Mouse (Mus musculus): ENCODE data around the gene P2ry14. TPM values are rescaled to one million over a fixed set of nuclear protein-coding genes. Genes with fewer than 3 reads are reported as not detected.

The P2ry14 gene
- polyA plus RNA-seq, 1 experiment from 2014 or later: 2.3 TPM

DNA sequence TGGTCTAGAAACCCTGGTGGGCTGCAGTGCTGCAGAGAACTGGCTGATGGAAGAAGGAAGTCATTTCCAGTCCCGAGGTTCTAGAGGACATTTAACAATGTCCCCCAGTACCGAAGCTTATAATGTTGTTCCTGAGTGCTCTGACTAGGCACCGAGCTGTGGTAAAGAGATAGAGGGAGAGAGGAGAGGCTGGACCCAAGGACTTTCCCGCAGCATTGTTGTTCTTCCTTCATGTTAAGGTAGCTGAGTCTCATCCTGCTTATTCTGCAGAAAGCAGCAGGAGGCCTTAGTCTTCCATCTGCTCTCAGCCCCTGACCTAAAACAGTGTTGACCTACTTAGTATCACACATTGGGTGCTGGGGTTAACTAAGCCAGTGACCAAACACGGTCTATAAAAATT is 23.5 kb upstream of the P2ry14 start:
- Histone ChIP-seq H3K4me3 (ENCODE audit: low read length) (no peak overlapping the region), H3K9me3 (ENCODE audit: control insufficient read depth, low read length) (no peaks in the 10 kb centered on the region), H3K9ac (ENCODE audit: low read depth, low read length) (no peak overlapping the region), H3K4me2 (replicated peaks; ENCODE audit: low read depth, low read length) (no peak overlapping the region), H3K27ac (ENCODE audit: low read depth, low read length) (no peak overlapping the region), H3K4me1 (ENCODE audit: control insufficient read depth, insufficient read depth, low read length) (no peaks in the 10 kb centered on the region), H3K36me3 (ENCODE audit: control insufficient read depth, insufficient read depth, low read length) (no peaks in the 10 kb centered on the region), H3K27me3 (ENCODE audit: control insufficient read depth, insufficient read depth, low read length) (no peaks in the 10 kb centered on the region)
- no peak for ATAC-seq (ENCODE audit: low FRiP score, low TSS enrichment)
- WGBS: 83% methylated on average over 5 of the region's 5 CpGs

DNA sequence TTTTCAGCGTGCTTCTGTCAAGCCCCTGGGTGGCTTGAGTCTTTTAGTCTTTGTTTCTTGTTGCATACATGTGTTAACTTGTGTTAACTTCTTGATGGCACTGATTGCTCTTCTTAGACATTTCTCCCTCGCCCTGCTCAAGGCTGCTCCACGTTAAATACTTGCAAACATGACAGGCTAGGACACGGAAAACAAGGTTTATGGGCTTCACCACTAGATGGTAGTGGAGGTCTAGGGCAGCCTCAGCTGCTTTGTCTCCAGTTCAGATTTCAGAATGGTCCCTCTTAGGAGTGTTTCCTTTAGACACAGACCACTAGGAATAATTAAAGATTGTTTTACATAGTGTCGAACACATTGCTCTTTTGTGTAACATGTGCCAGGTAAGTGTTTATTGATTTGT is 21.8 kb upstream of the P2ry14 start:
- peak; percentile 46; the same call in 1 of the 2 replicates for ATAC-seq (ENCODE audit: low FRiP score, low TSS enrichment)
- Histone ChIP-seq H3K9ac (ENCODE audit: low read depth, low read length) (no peak overlapping the region), H3K4me1 (ENCODE audit: control insufficient read depth, insufficient read depth, low read length) (peaks cover 3% of the 10 kb centered on the region; the same call in 1 of the 2 replicates), H3K36me3 (ENCODE audit: control insufficient read depth, insufficient read depth, low read length) (no peaks in the 10 kb centered on the region), H3K27me3 (ENCODE audit: control insufficient read depth, insufficient read depth, low read length) (no peaks in the 10 kb centered on the region), H3K4me2 (replicated peaks; ENCODE audit: low read depth, low read length) (no peak overlapping the region), H3K4me3 (ENCODE audit: low read length) (no peak overlapping the region), H3K9me3 (ENCODE audit: control insufficient read depth, low read length) (no peaks in the 10 kb centered on the region), H3K27ac (ENCODE audit: low read depth, low read length) (no peak overlapping the region)
- WGBS: 34% methylated on average over 5 of the region's 5 CpGs

DNA sequence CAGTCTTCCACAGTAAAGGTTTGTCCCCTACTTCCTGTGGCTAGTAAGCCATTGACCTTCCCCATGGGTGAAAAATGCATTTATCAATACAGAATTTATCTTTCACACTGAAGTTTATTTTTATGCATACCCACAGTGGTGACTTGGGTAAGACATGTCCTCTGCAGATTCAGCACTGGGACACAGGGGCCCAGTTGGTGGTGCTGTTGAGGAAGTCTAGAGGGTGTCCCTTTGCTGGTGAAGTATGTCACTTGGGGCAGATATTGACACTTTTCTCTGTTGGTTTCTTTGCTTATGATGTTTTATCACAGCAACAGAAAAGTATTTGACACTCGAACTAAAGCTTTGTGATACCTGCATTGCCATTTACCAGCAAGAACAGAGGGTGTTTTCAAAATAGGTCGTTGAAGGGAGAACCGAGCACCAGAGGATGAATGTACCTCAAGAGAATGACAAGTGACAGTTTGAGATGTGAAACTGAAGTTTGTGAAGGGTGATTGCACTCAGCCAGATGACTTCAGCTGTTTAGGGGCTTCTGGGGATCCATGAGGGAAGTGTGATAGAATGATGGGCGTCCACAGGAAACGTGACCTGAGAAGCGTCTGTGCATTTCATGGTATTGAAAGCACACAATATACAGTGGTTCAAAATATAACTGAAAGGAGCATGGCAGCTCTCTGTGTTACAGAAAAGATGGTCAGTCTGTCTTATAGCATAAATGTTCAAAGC is 21.2 kb upstream of the P2ry14 start:
- WGBS: 70% methylated on average over 6 of the region's 6 CpGs
- Histone ChIP-seq H3K36me3 (ENCODE audit: control insufficient read depth, insufficient read depth, low read length) (no peaks in the 10 kb centered on the region), H3K27ac (ENCODE audit: low read depth, low read length) (no peak overlapping the region), H3K27me3 (ENCODE audit: control insufficient read depth, insufficient read depth, low read length) (no peaks in the 10 kb centered on the region), H3K4me1 (ENCODE audit: control insufficient read depth, insufficient read depth, low read length) (peaks cover 7% of the 10 kb centered on the region; the same call in 1 of the 2 replicates), H3K9ac (ENCODE audit: low read depth, low read length) (no peak overlapping the region), H3K4me2 (replicated peaks; ENCODE audit: low read depth, low read length) (no peak overlapping the region), H3K9me3 (ENCODE audit: control insufficient read depth, low read length) (no peaks in the 10 kb centered on the region), H3K4me3 (ENCODE audit: low read length) (no peak overlapping the region)
- no peak for ATAC-seq (ENCODE audit: low FRiP score, low TSS enrichment)

DNA sequence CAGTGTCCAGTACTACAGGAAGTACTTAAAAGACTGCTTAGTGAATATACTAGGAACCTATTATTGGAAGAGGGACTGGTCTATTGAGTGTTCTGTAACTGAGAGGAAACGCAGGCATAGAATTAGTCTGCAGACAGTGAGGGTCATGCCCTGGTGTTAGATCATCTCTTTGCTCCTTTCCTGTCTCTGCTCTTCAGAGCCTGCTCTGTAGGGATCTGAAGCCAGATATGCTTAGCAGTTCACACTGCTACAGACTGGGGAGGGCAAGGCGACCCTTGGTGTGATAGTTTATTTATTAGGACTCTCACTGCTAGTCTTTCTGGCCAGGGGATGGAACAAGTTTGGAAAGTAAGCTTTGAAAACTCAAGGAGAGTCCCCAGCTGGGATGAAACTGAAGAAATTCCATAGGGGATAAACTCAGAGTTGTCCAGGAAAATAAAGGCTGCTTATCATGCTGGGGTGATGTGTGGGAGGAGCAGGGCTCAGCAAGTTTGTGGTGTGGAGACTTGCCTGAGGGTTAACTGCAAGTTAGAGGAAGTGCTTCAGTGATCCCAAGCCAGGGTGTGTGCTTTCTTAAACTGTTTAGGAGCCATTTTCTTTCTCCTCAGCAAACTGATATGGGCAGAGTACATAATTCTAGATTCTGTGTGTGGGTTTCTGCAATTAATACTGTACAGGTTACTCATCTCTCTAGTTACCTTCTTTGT is 16.7 kb upstream of the P2ry14 start:
- H3K27ac ChIP-seq (ENCODE audit: low read depth, low read length): no peak overlapping the region
- H3K9me3 ChIP-seq (ENCODE audit: control insufficient read depth, low read length): no peaks in the 10 kb centered on the region
- ATAC-seq (ENCODE audit: low FRiP score, low TSS enrichment): peak; percentile 58; the same call in 1 of the 2 replicates
- H3K4me3 ChIP-seq (ENCODE audit: low read length): no peak overlapping the region
- H3K27me3 ChIP-seq (ENCODE audit: control insufficient read depth, insufficient read depth, low read length): no peaks in the 10 kb centered on the region
- H3K4me2 ChIP-seq (replicated peaks; ENCODE audit: low read depth, low read length): no peak overlapping the region
- 21% methylated on average over 2 of the region's 2 CpGs for WGBS
- peaks cover 7% of the 10 kb centered on the region; the same call in 1 of the 2 replicates for H3K4me1 ChIP-seq (ENCODE audit: control insufficient read depth, insufficient read depth, low read length)
- H3K9ac ChIP-seq (ENCODE audit: low read depth, low read length): no peak overlapping the region
- H3K36me3 ChIP-seq (ENCODE audit: control insufficient read depth, insufficient read depth, low read length): no peaks in the 10 kb centered on the region

DNA sequence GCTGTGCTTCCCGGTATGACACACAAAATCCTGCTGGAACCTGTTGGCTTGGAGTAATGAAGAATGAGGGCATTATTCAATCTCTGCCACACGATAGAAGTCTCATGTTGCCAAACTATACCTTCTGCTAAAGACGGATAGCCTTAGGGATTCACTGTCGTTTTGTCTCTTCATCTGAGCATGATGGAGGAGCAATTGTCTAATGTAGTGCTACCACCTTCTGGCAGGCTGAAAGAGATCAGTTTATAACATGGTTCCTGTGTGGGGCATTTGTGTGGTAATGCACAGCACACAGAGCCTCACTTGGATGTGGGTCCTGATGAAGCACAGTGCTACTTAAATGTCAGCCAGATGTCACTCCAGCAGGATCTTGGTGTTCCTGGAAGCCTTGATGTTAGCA is 15.8 kb upstream of the P2ry14 start:
- Histone ChIP-seq H3K36me3 (ENCODE audit: control insufficient read depth, insufficient read depth, low read length) (no peaks in the 10 kb centered on the region), H3K4me2 (replicated peaks; ENCODE audit: low read depth, low read length) (no peak overlapping the region), H3K27ac (ENCODE audit: low read depth, low read length) (no peak overlapping the region), H3K9me3 (ENCODE audit: control insufficient read depth, low read length) (no peaks in the 10 kb centered on the region), H3K4me1 (ENCODE audit: control insufficient read depth, insufficient read depth, low read length) (peaks cover 7% of the 10 kb centered on the region; the same call in 1 of the 2 replicates), H3K9ac (ENCODE audit: low read depth, low read length) (no peak overlapping the region), H3K4me3 (ENCODE audit: low read length) (no peak overlapping the region), H3K27me3 (ENCODE audit: control insufficient read depth, insufficient read depth, low read length) (no peaks in the 10 kb centered on the region)
- no peak for ATAC-seq (ENCODE audit: low FRiP score, low TSS enrichment)
- WGBS: 76% methylated on average over 4 of the region's 4 CpGs

DNA sequence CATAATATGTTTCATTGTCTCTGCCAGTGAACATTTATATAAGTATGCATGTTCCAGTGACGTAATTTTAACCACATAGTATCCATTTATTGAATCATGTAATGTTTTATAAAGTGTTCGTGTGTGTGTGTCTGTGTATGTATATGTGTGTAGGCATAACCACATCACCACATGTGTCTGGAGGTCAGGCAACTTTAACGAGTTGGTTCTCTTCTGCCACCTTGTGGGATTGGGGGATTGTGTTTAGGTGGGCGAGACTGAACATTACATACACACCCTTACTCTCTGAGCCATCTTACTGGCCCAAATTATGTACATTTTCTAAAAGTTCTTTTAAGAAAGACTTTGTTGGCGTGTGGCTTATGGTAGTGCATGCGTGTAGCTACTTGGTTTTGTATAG is 15.1 kb upstream of the P2ry14 start:
- peaks cover 7% of the 10 kb centered on the region; the same call in 1 of the 2 replicates for H3K4me1 ChIP-seq (ENCODE audit: control insufficient read depth, insufficient read depth, low read length)

DNA sequence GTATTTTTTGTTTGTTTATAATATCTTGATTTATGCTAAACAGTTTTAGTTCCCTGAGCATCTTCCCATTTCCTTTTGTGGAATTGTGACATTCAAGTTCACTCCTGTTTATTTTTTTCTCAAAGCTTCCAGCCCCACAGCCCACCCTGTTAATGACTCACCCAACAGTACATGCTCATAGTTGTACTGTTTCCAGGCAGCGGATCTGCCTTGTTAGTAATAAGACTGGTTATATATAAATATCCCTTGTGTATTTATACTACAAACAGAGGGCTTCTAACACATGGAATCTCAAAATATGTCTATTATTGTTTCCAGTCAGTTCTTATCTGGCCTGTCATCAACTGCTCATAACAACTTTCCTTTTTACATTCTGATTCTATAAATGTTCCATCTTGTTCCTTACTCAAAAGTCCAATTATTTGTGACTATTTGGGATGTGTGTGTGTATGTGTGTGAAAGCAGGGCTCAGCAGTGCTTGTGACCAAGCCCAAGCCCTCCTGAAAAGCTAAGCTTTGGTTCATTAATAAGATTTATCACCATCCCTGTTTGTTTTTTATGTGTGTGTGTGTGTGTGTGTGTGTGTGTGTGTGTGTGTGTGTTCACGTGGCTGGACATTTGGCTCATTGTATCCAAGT is 14.1 kb upstream of the P2ry14 start:
- 53% methylated on average over 2 of the region's 2 CpGs for WGBS

More for the DNA sequence above, 15.1 kb upstream of the P2ry14 start:
- no peak overlapping the region for H3K27ac ChIP-seq (ENCODE audit: low read depth, low read length)
- no peaks in the 10 kb centered on the region for H3K36me3 ChIP-seq (ENCODE audit: control insufficient read depth, insufficient read depth, low read length)
- H3K27me3 ChIP-seq (ENCODE audit: control insufficient read depth, insufficient read depth, low read length): no peaks in the 10 kb centered on the region
- H3K9ac ChIP-seq (ENCODE audit: low read depth, low read length): no peak overlapping the region
- ATAC-seq (ENCODE audit: low FRiP score, low TSS enrichment): no peak
- 86% methylated on average over 6 of the region's 6 CpGs for WGBS
- H3K4me3 ChIP-seq (ENCODE audit: low read length): no peak overlapping the region
- H3K4me2 ChIP-seq (replicated peaks; ENCODE audit: low read depth, low read length): no peak overlapping the region
- no peaks in the 10 kb centered on the region for H3K9me3 ChIP-seq (ENCODE audit: control insufficient read depth, low read length)

DNA sequence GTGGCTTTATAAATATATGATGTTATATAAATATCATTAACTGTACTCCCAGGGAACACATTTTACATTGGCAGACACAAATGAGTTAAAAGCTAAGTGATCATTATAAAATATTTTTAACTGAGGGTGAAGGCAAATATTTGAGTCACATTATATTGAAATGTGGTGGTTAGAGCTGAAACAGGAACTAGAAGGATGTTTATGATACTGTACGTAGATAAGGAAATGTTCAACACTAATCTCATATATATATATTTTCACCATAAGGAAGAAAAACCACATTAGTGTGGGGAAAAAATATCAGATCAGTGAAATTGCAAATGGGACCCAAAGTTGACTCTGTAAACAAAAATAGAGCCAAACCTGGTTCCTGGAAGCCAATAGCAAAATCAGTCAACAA is 7.0 kb upstream of the P2ry14 start:
- no peaks in the 10 kb centered on the region for H3K27me3 ChIP-seq (ENCODE audit: control insufficient read depth, insufficient read depth, low read length)
- H3K4me2 ChIP-seq (replicated peaks; ENCODE audit: low read depth, low read length): no peak overlapping the region
- 86% methylated on average over 1 of the region's 1 CpGs for WGBS
- no peaks in the 10 kb centered on the region for H3K36me3 ChIP-seq (ENCODE audit: control insufficient read depth, insufficient read depth, low read length)
- no peaks in the 10 kb centered on the region for H3K4me1 ChIP-seq (ENCODE audit: control insufficient read depth, insufficient read depth, low read length)
- H3K9me3 ChIP-seq (ENCODE audit: control insufficient read depth, low read length): no peaks in the 10 kb centered on the region
- H3K4me3 ChIP-seq (ENCODE audit: low read length): no peak overlapping the region
- no peak overlapping the region for H3K27ac ChIP-seq (ENCODE audit: low read depth, low read length)
- H3K9ac ChIP-seq (ENCODE audit: low read depth, low read length): no peak overlapping the region
- ATAC-seq (ENCODE audit: low FRiP score, low TSS enrichment): no peak

More for the DNA sequence above, 14.1 kb upstream of the P2ry14 start:
- peak; percentile 28; the same call in 1 of the 2 replicates for ATAC-seq (ENCODE audit: low FRiP score, low TSS enrichment)
- Histone ChIP-seq H3K36me3 (ENCODE audit: control insufficient read depth, insufficient read depth, low read length) (no peaks in the 10 kb centered on the region), H3K9me3 (ENCODE audit: control insufficient read depth, low read length) (no peaks in the 10 kb centered on the region), H3K4me2 (replicated peaks; ENCODE audit: low read depth, low read length) (no peak overlapping the region), H3K9ac (ENCODE audit: low read depth, low read length) (no peak overlapping the region), H3K27me3 (ENCODE audit: control insufficient read depth, insufficient read depth, low read length) (no peaks in the 10 kb centered on the region), H3K4me3 (ENCODE audit: low read length) (no peak overlapping the region), H3K4me1 (ENCODE audit: control insufficient read depth, insufficient read depth, low read length) (peaks cover 7% of the 10 kb centered on the region; the same call in 1 of the 2 replicates), H3K27ac (ENCODE audit: low read depth, low read length) (no peak overlapping the region)

DNA sequence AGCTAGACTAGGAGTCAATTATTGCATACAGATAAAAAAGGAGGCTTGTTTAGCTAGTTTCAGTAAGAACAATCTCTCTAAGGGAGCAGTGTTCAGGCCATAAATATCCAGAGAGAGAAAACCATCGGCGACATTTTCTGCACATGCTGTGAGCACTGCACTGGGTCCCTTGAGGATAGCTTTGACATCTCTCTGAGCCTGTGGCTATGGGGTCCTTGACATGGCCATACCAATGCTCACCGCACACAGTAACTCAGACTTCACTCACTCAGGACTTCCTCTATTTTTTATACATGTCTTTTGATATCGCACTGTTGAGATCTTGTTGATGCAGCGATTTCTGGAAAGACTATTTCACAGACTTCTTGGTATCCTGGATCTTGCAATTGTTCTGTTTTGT is 3.6 kb upstream of the P2ry14 start:
- no peaks in the 10 kb centered on the region for H3K36me3 ChIP-seq (ENCODE audit: control insufficient read depth, insufficient read depth, low read length)
- no peak overlapping the region for H3K4me2 ChIP-seq (replicated peaks; ENCODE audit: low read depth, low read length)
- no peak overlapping the region for H3K4me3 ChIP-seq (ENCODE audit: low read length)
- no peak overlapping the region for H3K9ac ChIP-seq (ENCODE audit: low read depth, low read length)
- ATAC-seq (ENCODE audit: low FRiP score, low TSS enrichment): no peak
- H3K4me1 ChIP-seq (ENCODE audit: control insufficient read depth, insufficient read depth, low read length): no peaks in the 10 kb centered on the region
- 84% methylated on average over 5 of the region's 5 CpGs for WGBS
- H3K9me3 ChIP-seq (ENCODE audit: control insufficient read depth, low read length): no peaks in the 10 kb centered on the region
- no peak overlapping the region for H3K27ac ChIP-seq (ENCODE audit: low read depth, low read length)
- no peaks in the 10 kb centered on the region for H3K27me3 ChIP-seq (ENCODE audit: control insufficient read depth, insufficient read depth, low read length)

All from kidney, embryonic 14.5 days (tissue).